Mouse (Mus musculus) small intestine, adult 2 months (tissue): ENCODE data around the gene Slc9a9. TPM values are rescaled to one million over a fixed set of nuclear protein-coding genes. Genes with fewer than 3 reads are reported as not detected.

Source experiments
- H3K27ac ChIP-seq: fragments of 200-500 bp; 2 replicates; pipeline ENCODE4 v1.5.1; 2012; ENCODE audit warnings: low read depth, low read length, control low read depth, inconsistent platforms; ENCODE audit not compliant: insufficient read depth
- H3K27me3 ChIP-seq: fragments of 200-500 bp; 2 replicates; pipeline ENCODE4 v1.6.1; 2012; ENCODE audit warnings: mild to moderate bottlenecking, moderate library complexity, low read length, inconsistent platforms; ENCODE audit not compliant: control insufficient read depth, insufficient read depth
- H3K36me3 ChIP-seq: fragments of 200-500 bp; 2 replicates; pipeline ENCODE4 v1.6.1; 2012; ENCODE audit warnings: mild to moderate bottlenecking, low read length, control low read depth, inconsistent platforms; ENCODE audit not compliant: control insufficient read depth, insufficient read depth
- H3K4me1 ChIP-seq: fragments of 200-500 bp; 2 replicates; pipeline ENCODE4 v1.6.1; 2012; ENCODE audit warnings: low read length, inconsistent platforms, mixed read lengths; ENCODE audit not compliant: control insufficient read depth, insufficient read depth, insufficient read length
- H3K4me3 ChIP-seq: fragments of 200-500 bp; 2 replicates; pipeline ENCODE4 v1.5.1; 2012; ENCODE audit warnings: low read depth, mild to moderate bottlenecking, control low read depth, inconsistent platforms, low read length, moderate library complexity
- CTCF ChIP-seq: fragments of 200-500 bp; IDR thresholded peaks from 2 replicates; pipeline ENCODE4 v1.5.1; 2012; ENCODE audit warnings: low read depth, mild to moderate bottlenecking, control low read depth, inconsistent platforms, low read length, moderate library complexity, mixed read lengths; ENCODE audit not compliant: insufficient replicate concordance, insufficient read length; ENCODE audit errors: extremely low read depth
- POLR2A ChIP-seq: fragments of 200-500 bp; IDR thresholded peaks from 2 replicates; pipeline ENCODE4 v1.6.1; 2012; ENCODE audit warnings: low read depth, mild to moderate bottlenecking, control low read depth, inconsistent platforms, low read length, moderate library complexity
- WGBS: fragments of 180-500 bp; shearing (Covaris S2); methylation state at CpG from one replicate; pipeline ENCODE4 v1.1.7; 2018; 5-methylcytosine and 5-hydroxymethylcytosine counted together
- polyA plus RNA-seq: library from polyadenylated mRNA; depleted of rRNA; stranded (reverse); fragments of >200 nt; gene quantifications from 2 replicates; pipeline ENCODE4 v1.2.3, GENCODE M21; 2012

The Slc9a9 gene
- polyA plus RNA-seq, 1 experiment: 1.3 TPM

GRCm38 (mm10) chr9:95072450-95072955 is 402.8 kb downstream of the Slc9a9 start:
- Histone ChIP-seq H3K36me3 (no peaks in the 10 kb centered on the region), H3K27me3 (no peaks in the 10 kb centered on the region), H3K4me3 (no peak overlapping the region), H3K27ac (peak overlapping the region; percentile 33), H3K4me1 (no peaks in the 10 kb centered on the region)
- TF ChIP-seq POLR2A: no peak
- no peak for TF ChIP-seq CTCF
- WGBS: 71% methylated on average over 14 of the region's 14 CpGs

- 81% methylated on average over 8 of the region's 8 CpGs for WGBS
- no peak for TF ChIP-seq POLR2A
- TF ChIP-seq CTCF: no peak
- no peaks in the 10 kb centered on the region for H3K36me3 ChIP-seq
- H3K27ac ChIP-seq: no peak overlapping the region
- no peaks in the 10 kb centered on the region for H3K4me1 ChIP-seq
- no peak overlapping the region for H3K4me3 ChIP-seq
- no peaks in the 10 kb centered on the region for H3K27me3 ChIP-seq
Observed at GRCm38 (mm10) chr9:95073691-95074090, 404.0 kb downstream of the Slc9a9 start.

GRCm38 (mm10) chr9:95075856-95076255 is 406.1 kb downstream of the Slc9a9 start:
- TF ChIP-seq CTCF (no peak), POLR2A (no peak)
- H3K27me3 ChIP-seq: no peaks in the 10 kb centered on the region
- no peak overlapping the region for H3K27ac ChIP-seq
- WGBS: 73% methylated on average over 12 of the region's 12 CpGs
- H3K4me3 ChIP-seq: no peak overlapping the region
- H3K4me1 ChIP-seq: no peaks in the 10 kb centered on the region
- H3K36me3 ChIP-seq: no peaks in the 10 kb centered on the region

GRCm38 (mm10) chr9:95077938-95078337 is 408.2 kb downstream of the Slc9a9 start:
- 91% methylated on average over 5 of the region's 5 CpGs for WGBS
- no peak for TF ChIP-seq CTCF
- no peak for TF ChIP-seq POLR2A
- Histone ChIP-seq H3K27ac (no peak overlapping the region), H3K4me3 (no peak overlapping the region), H3K36me3 (no peaks in the 10 kb centered on the region), H3K4me1 (no peaks in the 10 kb centered on the region), H3K27me3 (no peaks in the 10 kb centered on the region)

- H3K36me3 ChIP-seq: no peaks in the 10 kb centered on the region
- no peaks in the 10 kb centered on the region for H3K27me3 ChIP-seq
- no peak overlapping the region for H3K4me3 ChIP-seq
- 87% methylated on average over 3 of the region's 3 CpGs for WGBS
- H3K27ac ChIP-seq: no peak overlapping the region
- TF ChIP-seq POLR2A (no peak), CTCF (no peak)
- no peaks in the 10 kb centered on the region for H3K4me1 ChIP-seq
Observed at GRCm38 (mm10) chr9:95078626-95079025, 408.9 kb downstream of the Slc9a9 start.

GRCm38 (mm10) chr9:95079951-95080350 is 410.2 kb downstream of the Slc9a9 start:
- Histone ChIP-seq H3K4me3 (no peak overlapping the region), H3K27ac (no peak overlapping the region), H3K27me3 (no peaks in the 10 kb centered on the region), H3K36me3 (no peaks in the 10 kb centered on the region), H3K4me1 (no peaks in the 10 kb centered on the region)
- TF ChIP-seq CTCF: no peak
- no peak for TF ChIP-seq POLR2A

GRCm38 (mm10) chr9:95086109-95086821 is 416.6 kb downstream of the Slc9a9 start:
- no peaks in the 10 kb centered on the region for H3K36me3 ChIP-seq
- no peak for TF ChIP-seq POLR2A
- H3K27me3 ChIP-seq: no peaks in the 10 kb centered on the region
- H3K4me3 ChIP-seq: no peak overlapping the region
- 79% methylated on average over 8 of the region's 8 CpGs for WGBS
- H3K27ac ChIP-seq: no peak overlapping the region
- H3K4me1 ChIP-seq: peaks cover 3% of the 10 kb centered on the region; the same call in 1 of the 2 replicates

- 96% methylated on average over 4 of the region's 4 CpGs for WGBS
- H3K27ac ChIP-seq: no peak overlapping the region
- H3K4me1 ChIP-seq: peaks cover 3% of the 10 kb centered on the region; the same call in 1 of the 2 replicates
- H3K4me3 ChIP-seq: no peak overlapping the region
- no peaks in the 10 kb centered on the region for H3K36me3 ChIP-seq
- no peaks in the 10 kb centered on the region for H3K27me3 ChIP-seq
- TF ChIP-seq POLR2A (no peak), CTCF (no peak)
Observed at GRCm38 (mm10) chr9:95088221-95088620, 418.5 kb downstream of the Slc9a9 start.
